Mouse (Mus musculus): ENCODE measurements around the gene Cenpb. TPM values are rescaled to one million over a fixed set of nuclear protein-coding genes. Genes with fewer than 3 reads are reported as not detected.

Cenpb gene
- total RNA-seq, 1 experiment: 38.5 TPM

GRCm38 (mm10) chr2:131154036-131154435 lies 25.8 kb downstream of the Cenpb start:
- peaks cover 21% of the 10 kb centered on the region for H3K36me3 ChIP-seq (ENCODE audit: control insufficient read depth, insufficient read depth, low read length, poor library complexity, severe bottlenecking)
- in situ Hi-C loops (cut with MboI; ENCODE audit: low sequenced_read_pairs in 2 of 2, unreplicated experiment in 2 of 2): no loop called here
- H3K9me3 ChIP-seq (ENCODE audit: control insufficient read depth, insufficient read depth, low read depth, low read length): no peaks in the 10 kb centered on the region
- H3K4me1 ChIP-seq (ENCODE audit: control insufficient read depth in 2 of 2, insufficient read depth in 2 of 2, low read length in 2 of 2, poor library complexity in 1 of 2): peaks cover 7 to 21% of the 10 kb centered on the region in 2 experiments
- DNase-seq (ENCODE audit: low read depth, low spot score): no peak
- no peak overlapping the region for H3K9ac ChIP-seq (ENCODE audit: insufficient read depth, low read depth, low read length, poor library complexity, severe bottlenecking)
- H3K4me3 ChIP-seq (ENCODE audit: insufficient read depth in 1 of 2, low read depth in 1 of 2, low read length in 2 of 2, poor library complexity in 1 of 2, severe bottlenecking in 1 of 2): no peak overlapping the region
- TF ChIP-seq ZNF384 (IDR thresholded peaks at IDR 0.05; ENCODE audit: low read depth, low read length) (no peak), MAFK (IDR thresholded peaks at IDR 0.05; ENCODE audit: insufficient read depth, low read depth, low read length) (no peak), CHD2 (IDR thresholded peaks at IDR 0.05; ENCODE audit: low read depth, low read length) (no peak), ZC3H11A (IDR thresholded peaks at IDR 0.05; ENCODE audit: borderline replicate concordance, low read depth, low read length) (no peak), HCFC1 (IDR thresholded peaks at IDR 0.05; ENCODE audit: borderline replicate concordance, insufficient read depth, low read length) (no peak)
- no peak overlapping the region for H3K27ac ChIP-seq (ENCODE audit: insufficient read depth, low read depth, low read length, poor library complexity, severe bottlenecking)

DNA sequence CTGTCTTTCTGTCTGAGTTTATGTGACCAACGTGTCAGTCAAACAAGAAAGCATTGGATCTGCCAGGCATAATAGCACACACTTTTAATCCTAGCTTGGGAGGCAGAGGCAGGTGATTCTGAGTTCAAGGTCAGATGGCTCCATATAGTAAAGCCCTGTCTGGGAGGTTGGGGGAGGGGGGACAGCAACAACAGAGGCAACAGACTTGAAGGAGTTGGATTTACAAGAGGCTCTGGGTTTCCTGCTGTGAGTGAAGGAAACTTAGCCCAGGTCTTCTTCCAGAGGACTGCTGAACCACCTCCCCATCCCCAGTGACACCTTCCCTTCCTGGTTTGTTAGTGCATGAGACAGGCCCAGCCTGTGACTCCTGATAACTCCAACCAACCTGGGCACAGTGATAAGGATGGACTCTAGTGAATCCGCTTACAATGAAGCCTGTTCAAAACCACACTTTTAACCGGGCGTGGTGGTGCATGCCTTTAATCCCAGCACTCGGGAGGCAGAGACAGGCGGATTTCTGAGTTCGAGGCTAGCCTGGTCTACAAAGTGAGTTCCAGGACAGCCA lies 27.6 kb downstream of the Cenpb start:
- TF ChIP-seq HCFC1 (IDR thresholded peaks at IDR 0.05; ENCODE audit: borderline replicate concordance, insufficient read depth, low read length) (no peak), CHD2 (IDR thresholded peaks at IDR 0.05; ENCODE audit: low read depth, low read length) (no peak), MAFK (IDR thresholded peaks at IDR 0.05; ENCODE audit: insufficient read depth, low read depth, low read length) (no peak), ZC3H11A (IDR thresholded peaks at IDR 0.05; ENCODE audit: borderline replicate concordance, low read depth, low read length) (no peak), ZNF384 (IDR thresholded peaks at IDR 0.05; ENCODE audit: low read depth, low read length) (no peak)
- no peak overlapping the region for H3K4me3 ChIP-seq (ENCODE audit: insufficient read depth in 1 of 2, low read depth in 1 of 2, low read length in 2 of 2, poor library complexity in 1 of 2, severe bottlenecking in 1 of 2)
- DNase-seq (ENCODE audit: low read depth, low spot score): no peak
- H3K27ac ChIP-seq (ENCODE audit: insufficient read depth, low read depth, low read length, poor library complexity, severe bottlenecking): peak overlapping the region; percentile 56; the same call in 1 of the 2 replicates
- H3K9me3 ChIP-seq (ENCODE audit: control insufficient read depth, insufficient read depth, low read depth, low read length): no peaks in the 10 kb centered on the region
- H3K9ac ChIP-seq (ENCODE audit: insufficient read depth, low read depth, low read length, poor library complexity, severe bottlenecking): no peak overlapping the region
- peaks cover 7 to 15% of the 10 kb centered on the region in 2 experiments for H3K4me1 ChIP-seq (ENCODE audit: control insufficient read depth in 2 of 2, insufficient read depth in 2 of 2, low read length in 2 of 2, poor library complexity in 1 of 2)
- in situ Hi-C loops (cut with MboI; ENCODE audit: low sequenced_read_pairs in 2 of 2, unreplicated experiment in 2 of 2): no loop called here
- H3K36me3 ChIP-seq (ENCODE audit: control insufficient read depth, insufficient read depth, low read length, poor library complexity, severe bottlenecking): peaks cover 32% of the 10 kb centered on the region

GRCm38 (mm10) chr2:131149254-131149578 lies 30.7 kb downstream of the Cenpb start:
- Histone ChIP-seq H3K4me1 (ENCODE audit: control insufficient read depth in 2 of 2, insufficient read depth in 2 of 2, low read length in 2 of 2, poor library complexity in 1 of 2) (peaks cover 7 to 21% of the 10 kb centered on the region in 2 experiments), H3K4me3 (ENCODE audit: insufficient read depth in 1 of 2, low read depth in 1 of 2, low read length in 2 of 2, poor library complexity in 1 of 2, severe bottlenecking in 1 of 2) (no peak overlapping the region), H3K9ac (ENCODE audit: insufficient read depth, low read depth, low read length, poor library complexity, severe bottlenecking) (no peak overlapping the region), H3K36me3 (ENCODE audit: control insufficient read depth, insufficient read depth, low read length, poor library complexity, severe bottlenecking) (peaks cover 43% of the 10 kb centered on the region), H3K27ac (ENCODE audit: insufficient read depth, low read depth, low read length, poor library complexity, severe bottlenecking) (no peak overlapping the region), H3K9me3 (ENCODE audit: control insufficient read depth, insufficient read depth, low read depth, low read length) (no peaks in the 10 kb centered on the region)
- DNase-seq (ENCODE audit: low read depth, low spot score): no peak
- in situ Hi-C loops (cut with MboI; ENCODE audit: low sequenced_read_pairs in 2 of 2, unreplicated experiment in 2 of 2): no loop called here
- no peak for TF ChIP-seq ZC3H11A (IDR thresholded peaks at IDR 0.05; ENCODE audit: borderline replicate concordance, low read depth, low read length)
- TF ChIP-seq HCFC1 (IDR thresholded peaks at IDR 0.05; ENCODE audit: borderline replicate concordance, insufficient read depth, low read length): no peak
- TF ChIP-seq ZNF384 (IDR thresholded peaks at IDR 0.05; ENCODE audit: low read depth, low read length): no peak
- TF ChIP-seq CHD2 (IDR thresholded peaks at IDR 0.05; ENCODE audit: low read depth, low read length): no peak
- TF ChIP-seq MAFK (IDR thresholded peaks at IDR 0.05; ENCODE audit: insufficient read depth, low read depth, low read length): no peak

DNA sequence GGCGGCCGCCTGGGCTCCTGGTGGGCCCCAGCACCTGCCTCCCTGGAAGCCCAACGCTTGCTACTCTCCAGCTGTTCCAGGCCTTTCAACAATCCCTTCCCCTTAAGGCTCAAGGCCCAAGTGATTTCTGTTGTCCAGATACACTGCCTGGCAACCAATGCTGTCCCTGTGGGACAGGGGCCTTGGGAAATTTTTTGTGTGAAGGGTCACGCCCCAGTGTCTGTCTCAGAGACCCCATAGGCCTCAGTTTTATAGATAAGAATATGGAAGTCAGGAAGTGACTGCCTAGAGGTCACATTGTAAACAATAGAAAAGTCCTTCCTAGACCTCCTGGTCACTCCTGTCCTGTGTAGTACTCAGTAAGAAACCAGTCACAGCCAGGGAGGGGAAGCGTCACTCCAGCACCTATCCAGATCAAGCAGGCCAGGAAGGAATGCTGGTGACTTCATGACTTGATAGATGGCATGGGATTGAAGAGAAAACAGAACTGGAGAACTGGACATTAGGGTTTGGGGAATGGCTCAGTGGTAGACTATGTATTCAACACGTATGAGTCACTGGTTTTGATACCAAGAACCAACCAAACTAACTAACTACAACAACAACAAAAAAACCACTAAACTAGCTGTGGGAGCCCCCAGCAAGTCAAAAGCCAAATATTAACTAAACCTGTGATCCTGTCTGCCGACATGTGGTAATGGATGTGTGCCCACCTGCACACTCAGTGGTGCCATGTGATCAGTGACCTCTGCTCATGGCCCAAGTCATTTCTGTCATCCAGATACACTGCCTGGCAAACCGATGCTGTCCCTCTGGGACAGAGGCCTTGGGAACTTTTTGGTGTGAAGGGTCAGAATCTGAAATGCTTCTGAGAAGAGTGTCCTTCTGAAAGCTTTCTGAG lies 31.3 kb downstream of the Cenpb start:
- Histone ChIP-seq H3K27ac (ENCODE audit: insufficient read depth, low read depth, low read length, poor library complexity, severe bottlenecking) (no peak overlapping the region), H3K9ac (ENCODE audit: insufficient read depth, low read depth, low read length, poor library complexity, severe bottlenecking) (no peak overlapping the region)

More for the DNA sequence above, 31.3 kb downstream of the Cenpb start:
- TF ChIP-seq ZC3H11A (IDR thresholded peaks at IDR 0.05; ENCODE audit: borderline replicate concordance, low read depth, low read length) (no peak), CHD2 (IDR thresholded peaks at IDR 0.05; ENCODE audit: low read depth, low read length) (no peak), MAFK (IDR thresholded peaks at IDR 0.05; ENCODE audit: insufficient read depth, low read depth, low read length) (no peak), ZNF384 (IDR thresholded peaks at IDR 0.05; ENCODE audit: low read depth, low read length) (no peak), HCFC1 (IDR thresholded peaks at IDR 0.05; ENCODE audit: borderline replicate concordance, insufficient read depth, low read length) (no peak)
- Histone ChIP-seq H3K4me1 (ENCODE audit: control insufficient read depth in 2 of 2, insufficient read depth in 2 of 2, low read length in 2 of 2, poor library complexity in 1 of 2) (peaks cover 7 to 21% of the 10 kb centered on the region in 2 experiments), H3K36me3 (ENCODE audit: control insufficient read depth, insufficient read depth, low read length, poor library complexity, severe bottlenecking) (peaks cover 43% of the 10 kb centered on the region), H3K4me3 (ENCODE audit: insufficient read depth in 1 of 2, low read depth in 1 of 2, low read length in 2 of 2, poor library complexity in 1 of 2, severe bottlenecking in 1 of 2) (no peak overlapping the region), H3K9me3 (ENCODE audit: control insufficient read depth, insufficient read depth, low read depth, low read length) (no peaks in the 10 kb centered on the region)
- DNase-seq (ENCODE audit: low read depth, low spot score): no peak
- in situ Hi-C loops (cut with MboI; ENCODE audit: low sequenced_read_pairs in 2 of 2, unreplicated experiment in 2 of 2): no loop called here

Measured in ES-E14 (cell line).